Mouse (Mus musculus) embryo, embryonic 10.5 days (tissue): ENCODE data around the gene Cblc.

Source experiments
- DNase-seq: peaks from one replicate; pipeline ENCODE4 v3.0.0-alpha.2; 2015; ENCODE audit warnings: low spot score

Cblc gene

GRCm38 (mm10) chr7:19782645-19783044 lies 14.0 kb downstream of the Cblc start:
- peak; percentile 60 for DNase-seq

GRCm38 (mm10) chr7:19781741-19782140 lies 14.9 kb downstream of the Cblc start:
- no peak for DNase-seq

- no peak for DNase-seq
Observed at GRCm38 (mm10) chr7:19779903-19780302, 16.7 kb downstream of the Cblc start.

- no peak for DNase-seq
Observed at GRCm38 (mm10) chr7:19778645-19779044, 18.0 kb downstream of the Cblc start.

- no peak for DNase-seq
Observed at GRCm38 (mm10) chr7:19777049-19777723, 19.4 kb downstream of the Cblc start.

GRCm38 (mm10) chr7:19771682-19772081 lies 24.9 kb downstream of the Cblc start:
- DNase-seq = no peak

- DNase-seq = peak; percentile 77
Observed at GRCm38 (mm10) chr7:19770984-19771391, 25.6 kb downstream of the Cblc start, which contains the start of gene Bcam. Gene Bcam (minus strand): TSS chr7:19771016.

- DNase-seq = peak; percentile 86
Observed at GRCm38 (mm10) chr7:19770375-19770754, 26.2 kb downstream of the Cblc start.

- no peak for DNase-seq
Observed at GRCm38 (mm10) chr7:19769434-19770374, 26.9 kb downstream of the Cblc start.

GRCm38 (mm10) chr7:19769001-19769400 lies 27.6 kb downstream of the Cblc start:
- DNase-seq = no peak

- DNase-seq = no peak
Observed at GRCm38 (mm10) chr7:19768251-19768650, 28.4 kb downstream of the Cblc start.

GRCm38 (mm10) chr7:19764581-19764980 lies 32.0 kb downstream of the Cblc start:
- DNase-seq = no peak

GRCm38 (mm10) chr7:19763829-19764477 lies 32.7 kb downstream of the Cblc start:
- no peak for DNase-seq

- no peak for DNase-seq
Observed at GRCm38 (mm10) chr7:19762283-19762682, 34.3 kb downstream of the Cblc start.

GRCm38 (mm10) chr7:19760021-19760420 lies 36.6 kb downstream of the Cblc start:
- DNase-seq = no peak

- no peak for DNase-seq
Observed at GRCm38 (mm10) chr7:19758623-19759022, 38.0 kb downstream of the Cblc start.

- DNase-seq = no peak
Observed at GRCm38 (mm10) chr7:19755851-19756786, 40.5 kb downstream of the Cblc start.

GRCm38 (mm10) chr7:19755008-19755407 lies 41.6 kb downstream of the Cblc start:
- DNase-seq = no peak

GRCm38 (mm10) chr7:19754065-19754464 lies 42.5 kb downstream of the Cblc start:
- no peak for DNase-seq

- DNase-seq = no peak
Observed at GRCm38 (mm10) chr7:19753587-19753986, 43.0 kb downstream of the Cblc start.

- DNase-seq = peak; percentile 45
Observed at GRCm38 (mm10) chr7:19752652-19753051, 44.0 kb downstream of the Cblc start.

- DNase-seq = no peak
Observed at GRCm38 (mm10) chr7:19751070-19751383, 45.6 kb downstream of the Cblc start.
